Mouse (Mus musculus) CD8-positive naive resting alpha-beta T cell, adult 2 months (primary cell): ENCODE results near the gene Nrip3.

ENCODE experiments used
- DNase-seq, 2 experiments: peaks; one replicate each; pipeline ENCODE4 v3.0.0; 2022; ENCODE audit warnings: low read depth in 2 of 2, low spot score in 2 of 2

Gene Nrip3

GRCm38 (mm10) chr7:109708961-109709382, 72.9 kb downstream of the Nrip3 start:
- no peak for DNase-seq
